In the genomic region with DNA sequence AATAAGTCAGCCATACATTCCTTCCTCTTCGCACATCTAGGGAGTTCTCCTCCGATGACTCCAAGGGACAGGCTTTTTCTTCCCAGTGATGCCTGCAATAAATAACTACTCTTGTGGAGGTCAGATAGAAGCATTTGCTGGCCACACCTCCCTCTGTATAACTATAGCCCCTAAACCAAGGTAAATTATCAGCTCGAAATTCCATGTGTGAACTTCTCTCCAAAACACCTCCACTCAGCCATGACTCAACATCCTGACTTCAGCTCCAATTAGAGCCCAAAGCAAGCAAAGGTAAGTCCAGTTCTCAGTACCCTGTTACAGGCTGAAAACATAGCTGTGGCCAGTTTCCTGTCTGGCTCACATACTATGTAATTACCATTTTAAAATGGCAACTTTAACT, we compare ENCODE assay signal across 33 mouse cellular contexts.
"Had no signal": no experiment of that assay in that cellular context is flagged by ENCODE, and none has a peak within 500 bp of the region (broad histone marks: within the 10 kb centered on the region; RNA-seq: fewer than 3 reads in every experiment).

No protein-coding gene starts in this region.

- H3K4me2 ChIP-seq: limb, embryonic 12.5 days; limb, embryonic 13.5 days; limb, embryonic 15.5 days; liver, embryonic 11.5 days; liver, embryonic 12.5 days; liver, embryonic 13.5 days; liver, embryonic 15.5 days; lung, embryonic 14.5 days; lung, embryonic 15.5 days; midbrain, embryonic 11.5 days; midbrain, embryonic 12.5 days; midbrain, embryonic 13.5 days; midbrain, embryonic 15.5 days; neural tube, embryonic 12.5 days; neural tube, embryonic 13.5 days had no signal

- H3K36me3 ChIP-seq: limb, embryonic 10.5 days; limb, embryonic 12.5 days; limb, embryonic 13.5 days; limb, embryonic 15.5 days; liver, embryonic 12.5 days; liver, embryonic 13.5 days; liver, embryonic 15.5 days; lung, embryonic 15.5 days; midbrain, embryonic 10.5 days; midbrain, embryonic 12.5 days; midbrain, embryonic 13.5 days; midbrain, embryonic 15.5 days; neural tube, embryonic 12.5 days; neural tube, embryonic 13.5 days had no signal

- H3K9me3 ChIP-seq: limb, embryonic 10.5 days; limb, embryonic 12.5 days; limb, embryonic 15.5 days; liver, embryonic 12.5 days; liver, embryonic 13.5 days; liver, embryonic 15.5 days; lung, embryonic 15.5 days; midbrain, embryonic 10.5 days; midbrain, embryonic 12.5 days; midbrain, embryonic 13.5 days; midbrain, embryonic 15.5 days; neural tube, embryonic 12.5 days; neural tube, embryonic 13.5 days had no signal

- H3K4me3 ChIP-seq: limb, embryonic 10.5 days; limb, embryonic 12.5 days; limb, embryonic 13.5 days; limb, embryonic 15.5 days; liver, embryonic 12.5 days; liver, embryonic 13.5 days; liver, embryonic 15.5 days; lung, embryonic 15.5 days; megakaryocyte, embryonic 14.5 days; midbrain, embryonic 10.5 days; midbrain, embryonic 12.5 days; midbrain, embryonic 13.5 days; midbrain, embryonic 15.5 days; myocyte; neural tube, embryonic 12.5 days; neural tube, embryonic 13.5 days had no signal

- DNase-seq: left cerebral cortex, postnatal 4 days; liver; liver, embryonic 13.5 days; liver, postnatal 0 days; lung, adult 18-20 months; lung, adult 2 months; lung, embryonic 14.5 days; lung, postnatal 10 days; lung, postnatal 14 days; lung, postnatal 36 days; lung, postnatal 4 days; midbrain, embryonic 14.5 days had no signal

- H3K27me3 ChIP-seq: limb, embryonic 12.5 days; limb, embryonic 13.5 days; limb, embryonic 15.5 days; liver, embryonic 12.5 days; liver, embryonic 13.5 days; liver, embryonic 15.5 days; megakaryocyte, embryonic 14.5 days; midbrain, embryonic 12.5 days; midbrain, embryonic 13.5 days; midbrain, embryonic 15.5 days; neural tube, embryonic 13.5 days had no signal

- H3K4me1 ChIP-seq: liver, embryonic 12.5 days; liver, embryonic 13.5 days; liver, embryonic 15.5 days; megakaryocyte, embryonic 14.5 days had no signal

- ATAC-seq: liver, embryonic 12.5 days; liver, postnatal 0 days; lung, postnatal 0 days; midbrain, embryonic 13.5 days; midbrain, embryonic 15.5 days; midbrain, embryonic 16.5 days had no signal

- H3K27ac ChIP-seq: limb, embryonic 10.5 days; limb, embryonic 12.5 days; limb, embryonic 13.5 days; limb, embryonic 15.5 days; liver, embryonic 12.5 days; liver, embryonic 13.5 days; liver, embryonic 14.5 days; liver, embryonic 15.5 days; lung, embryonic 15.5 days; macrophage; midbrain, embryonic 10.5 days; midbrain, embryonic 12.5 days; midbrain, embryonic 13.5 days; midbrain, embryonic 15.5 days; neural tube, embryonic 12.5 days; neural tube, embryonic 13.5 days had no signal

- H3K9ac ChIP-seq: limb, embryonic 12.5 days; limb, embryonic 13.5 days; limb, embryonic 15.5 days; liver, embryonic 12.5 days; liver, embryonic 13.5 days; liver, embryonic 14.5 days; liver, embryonic 15.5 days; liver, postnatal 0 days; lung, embryonic 14.5 days; lung, embryonic 15.5 days; midbrain, embryonic 12.5 days; midbrain, embryonic 13.5 days; midbrain, embryonic 15.5 days; neural tube, embryonic 12.5 days; neural tube, embryonic 13.5 days had no signal
